Mouse (Mus musculus) forebrain, postnatal 0 days (tissue): Measurements from ENCODE around the gene Smad6. TPM values are rescaled to one million over a fixed set of nuclear protein-coding genes. Genes with fewer than 3 reads are reported as not detected.

Experiments used
- ATAC-seq: fragments of 200-750 bp; cut with Nextera tagmentation; 2 replicates; pipeline ENCODE4 v1.8.0; 2017; ENCODE audit warnings: mild to moderate bottlenecking, moderate library complexity
- DNase-seq: peaks from one replicate; pipeline ENCODE4 v3.0.0-alpha.2; 2015
- H3K27ac ChIP-seq: fragments of 300-500 bp; sonication (generic); 2 replicates; pipeline ENCODE4 v1.5.1; 2014; ENCODE audit warnings: low read depth, mild to moderate bottlenecking, antibody characterized with exemption, low read length, moderate library complexity, mixed read lengths
- H3K27me3 ChIP-seq: fragments of 300-500 bp; sonication (generic); 2 replicates; pipeline ENCODE4 v1.6.1; 2014; ENCODE audit warnings: mild to moderate bottlenecking, low read length, mixed read lengths; ENCODE audit not compliant: insufficient read depth
- H3K36me3 ChIP-seq: fragments of 300-500 bp; sonication (generic); 2 replicates; pipeline ENCODE4 v1.6.1; 2014; ENCODE audit warnings: mild to moderate bottlenecking, moderate library complexity; ENCODE audit not compliant: insufficient read depth
- H3K4me1 ChIP-seq: fragments of 300-500 bp; sonication (generic); 2 replicates; pipeline ENCODE4 v1.6.1; 2014; ENCODE audit warnings: antibody characterized with exemption; ENCODE audit not compliant: insufficient read depth
- H3K4me2 ChIP-seq: fragments of 300-500 bp; sonication (generic); 2 replicates; pipeline ENCODE4 v1.6.1; 2014; ENCODE audit warnings: low read depth, mild to moderate bottlenecking, moderate library complexity
- H3K4me3 ChIP-seq: fragments of 300-500 bp; sonication (generic); 2 replicates; pipeline ENCODE4 v1.5.1; 2014; ENCODE audit warnings: low read depth, low read length, mixed read lengths
- H3K9ac ChIP-seq: fragments of 300-500 bp; sonication (generic); 2 replicates; pipeline ENCODE4 v1.6.1; 2014; ENCODE audit warnings: mild to moderate bottlenecking
- H3K9me3 ChIP-seq: fragments of 300-500 bp; sonication (generic); 2 replicates; pipeline ENCODE4 v1.6.1; 2016; ENCODE audit warnings: low read length
- CTCF ChIP-seq: sonication (generic); IDR thresholded peaks from 2 replicates; pipeline ENCODE4 v1.5.1; 2016; ENCODE audit warnings: antibody characterized with exemption, control low read depth, low read depth
- WGBS: fragments of 180-500 bp; shearing (Covaris S2); extraction: QIAGEN DNeasy Blood & Tissue Kit; methylation state at CpG from one replicate; pipeline ENCODE4 v1.1.7; 2014; 5-methylcytosine and 5-hydroxymethylcytosine counted together
- polyA plus RNA-seq: library from polyadenylated mRNA; unstranded; fragments of >200 nt; fragmentation: Nextera tagmentation; extraction: Ambion mirVana; gene quantifications from 2 replicates; pipeline ENCODE4 v1.2.1, GENCODE M21; 2015
- total RNA-seq: library from RNA; depleted of rRNA; stranded (reverse); fragments of >200 nt; gene quantifications from 2 replicates; pipeline ENCODE4 v1.2.3, GENCODE M21; 2014

Gene Smad6
- total and polyA plus RNA-seq, 2 experiments from 2014 or later = 1.5 to 7.5 TPM

- no peaks in the 10 kb centered on the region for H3K27me3 ChIP-seq
- DNase-seq = no peak
- H3K36me3 ChIP-seq = no peaks in the 10 kb centered on the region
- H3K4me2 ChIP-seq = no peak overlapping the region
- no peaks in the 10 kb centered on the region for H3K4me1 ChIP-seq
- no peak overlapping the region for H3K4me3 ChIP-seq
- ATAC-seq = no peak
- H3K9ac ChIP-seq = no peak overlapping the region
- no peaks in the 10 kb centered on the region for H3K9me3 ChIP-seq
- TF ChIP-seq CTCF = no peak
- H3K27ac ChIP-seq = no peak overlapping the region
- 13% methylated on average over 4 of the region's 4 CpGs for WGBS
Observed at GRCm38 (mm10) chr9:63965579-63965981, 56.3 kb downstream of the Smad6 start.

- Histone ChIP-seq H3K27ac (no peak overlapping the region), H3K4me1 (peaks cover 12% of the 10 kb centered on the region; the same call in 1 of the 2 replicates), H3K36me3 (no peaks in the 10 kb centered on the region), H3K4me2 (no peak overlapping the region), H3K4me3 (no peak overlapping the region), H3K9me3 (no peaks in the 10 kb centered on the region), H3K27me3 (no peaks in the 10 kb centered on the region), H3K9ac (no peak overlapping the region)
- 88% methylated on average over 6 of the region's 6 CpGs for WGBS
- no peak for TF ChIP-seq CTCF
- no peak for DNase-seq
- ATAC-seq = no peak
Observed at GRCm38 (mm10) chr9:63961881-63962280, 60.0 kb downstream of the Smad6 start.

GRCm38 (mm10) chr9:63960829-63961185, 61.1 kb downstream of the Smad6 start:
- H3K4me2 ChIP-seq = no peak overlapping the region
- DNase-seq = no peak
- peaks cover 12% of the 10 kb centered on the region; the same call in 1 of the 2 replicates for H3K4me1 ChIP-seq
- H3K36me3 ChIP-seq = no peaks in the 10 kb centered on the region
- no peak overlapping the region for H3K4me3 ChIP-seq
- ATAC-seq = no peak
- no peaks in the 10 kb centered on the region for H3K9me3 ChIP-seq
- no peak for TF ChIP-seq CTCF
- no peak overlapping the region for H3K9ac ChIP-seq
- no peaks in the 10 kb centered on the region for H3K27me3 ChIP-seq
- WGBS = 23% methylated on average over 4 of the region's 4 CpGs
- H3K27ac ChIP-seq = no peak overlapping the region; the same call in 1 of the 2 replicates

- ATAC-seq = peak; percentile 17; the same call in 1 of the 2 replicates
- 10% methylated on average over 21 of the region's 21 CpGs for WGBS
- peak overlapping the region; percentile 57 for H3K27ac ChIP-seq
- no peaks in the 10 kb centered on the region for H3K36me3 ChIP-seq
- H3K9me3 ChIP-seq = no peaks in the 10 kb centered on the region
- no peak overlapping the region; the same call in 1 of the 2 replicates for H3K4me2 ChIP-seq
- H3K9ac ChIP-seq = no peak overlapping the region
- DNase-seq = no peak
- H3K27me3 ChIP-seq = no peaks in the 10 kb centered on the region
- H3K4me3 ChIP-seq = no peak overlapping the region
- peaks cover 12% of the 10 kb centered on the region; the same call in 1 of the 2 replicates for H3K4me1 ChIP-seq
- no peak for TF ChIP-seq CTCF
Observed at GRCm38 (mm10) chr9:63959933-63960828, 61.7 kb downstream of the Smad6 start.

- H3K27me3 ChIP-seq = no peaks in the 10 kb centered on the region
- H3K4me1 ChIP-seq = peaks cover 12% of the 10 kb centered on the region; the same call in 1 of the 2 replicates
- ATAC-seq (peak; percentile 80), DNase-seq (peak; percentile 72)
- H3K4me3 ChIP-seq = no peak overlapping the region
- 21% methylated on average over 17 of the region's 17 CpGs for WGBS
- no peak overlapping the region for H3K4me2 ChIP-seq
- no peaks in the 10 kb centered on the region for H3K36me3 ChIP-seq
- TF ChIP-seq CTCF = peak; percentile 88
- 0 out of 2 replicates have a peak overlapping the region, but pooled peaks have one; percentile 4 for H3K9ac ChIP-seq
- H3K27ac ChIP-seq = peak overlapping the region; percentile 57; the same call in 1 of the 2 replicates
- H3K9me3 ChIP-seq = no peaks in the 10 kb centered on the region
Observed at GRCm38 (mm10) chr9:63959129-63959932, 62.5 kb downstream of the Smad6 start.

GRCm38 (mm10) chr9:63958337-63959030, 63.4 kb downstream of the Smad6 start:
- Histone ChIP-seq H3K36me3 (no peaks in the 10 kb centered on the region), H3K27me3 (no peaks in the 10 kb centered on the region), H3K9ac (0 out of 2 replicates have a peak overlapping the region, but pooled peaks have one; percentile 4), H3K27ac (peak overlapping the region; percentile 2; the same call in 1 of the 2 replicates), H3K4me2 (no peak overlapping the region), H3K4me3 (no peak overlapping the region), H3K4me1 (peaks cover 12% of the 10 kb centered on the region; the same call in 1 of the 2 replicates), H3K9me3 (no peaks in the 10 kb centered on the region)
- TF ChIP-seq CTCF = no peak
- ATAC-seq (no peak; the same call in 1 of the 2 replicates), DNase-seq (peak; percentile 55)
- WGBS = 14% methylated on average over 15 of the region's 15 CpGs
